Mouse (Mus musculus) urinary bladder, postnatal 36 days (tissue): Measurements from ENCODE around the gene Fer.

Source experiments
- DNase-seq, 2 experiments: peaks; one replicate each; pipeline ENCODE4 v3.0.0; 2022; ENCODE audit warnings: low spot score in 2 of 2, mixed read lengths in 1 of 2

The Fer gene

GRCm38 (mm10) chr17:63864171-63864571 lies 1.3 kb downstream of the Fer start:
- DNase-seq = no peak

GRCm38 (mm10) chr17:63871773-63872172 lies 8.9 kb downstream of the Fer start:
- DNase-seq = no peak

- no peak for DNase-seq
Observed at GRCm38 (mm10) chr17:63878889-63879288, 16.0 kb downstream of the Fer start.

- no peak for DNase-seq
Observed at GRCm38 (mm10) chr17:63880009-63880408, 17.1 kb downstream of the Fer start.

GRCm38 (mm10) chr17:63886988-63887387 lies 24.1 kb downstream of the Fer start:
- DNase-seq = no peak

- DNase-seq = no peak
Observed at GRCm38 (mm10) chr17:63890611-63891010, 27.7 kb downstream of the Fer start.

- no peak for DNase-seq
Observed at GRCm38 (mm10) chr17:63895829-63896228, 33.0 kb downstream of the Fer start.

GRCm38 (mm10) chr17:63897050-63897449 lies 34.2 kb downstream of the Fer start:
- no peak for DNase-seq

GRCm38 (mm10) chr17:63909297-63909696 lies 46.4 kb downstream of the Fer start:
- DNase-seq = no peak

GRCm38 (mm10) chr17:63921601-63922203 lies 58.8 kb downstream of the Fer start:
- DNase-seq = no peak

GRCm38 (mm10) chr17:63925581-63925980 lies 62.7 kb downstream of the Fer start:
- DNase-seq = no peak

GRCm38 (mm10) chr17:63930634-63931033 lies 67.8 kb downstream of the Fer start:
- no peak for DNase-seq

- DNase-seq = no peak
Observed at GRCm38 (mm10) chr17:63931556-63931955, 68.7 kb downstream of the Fer start.

- DNase-seq = no peak
Observed at GRCm38 (mm10) chr17:63935408-63935807, 72.5 kb downstream of the Fer start.

- DNase-seq = no peak
Observed at GRCm38 (mm10) chr17:63937886-63938285, 75.0 kb downstream of the Fer start.

GRCm38 (mm10) chr17:63946772-63947171 lies 83.9 kb downstream of the Fer start:
- DNase-seq = no peak

GRCm38 (mm10) chr17:63948811-63949210 lies 85.9 kb downstream of the Fer start:
- DNase-seq = no peak

GRCm38 (mm10) chr17:63951436-63951835 lies 88.6 kb downstream of the Fer start:
- no peak for DNase-seq

GRCm38 (mm10) chr17:63967091-63967490 lies 104.2 kb downstream of the Fer start:
- no peak for DNase-seq

- no peak for DNase-seq
Observed at GRCm38 (mm10) chr17:63969448-63969847, 106.6 kb downstream of the Fer start.

GRCm38 (mm10) chr17:63970239-63970638 lies 107.4 kb downstream of the Fer start:
- DNase-seq = no peak

GRCm38 (mm10) chr17:63970939-63971338 lies 108.1 kb downstream of the Fer start:
- DNase-seq = no peak

- DNase-seq = no peak
Observed at GRCm38 (mm10) chr17:63972181-63972580, 109.3 kb downstream of the Fer start.

- DNase-seq = no peak
Observed at GRCm38 (mm10) chr17:63973806-63974205, 110.9 kb downstream of the Fer start.
